Comparison of ENCODE assay signal across 22 mouse cellular contexts in genomic region chr1:35717166-35717565, GRCm38 (mm10).
DNase-seq lines count a peak whose midpoint lies in the region; ATAC-seq and TF ChIP-seq lines count a peak whose summit lies in the region.
"Had no signal": no experiment of that assay in that cellular context is flagged by ENCODE, and none has a peak within 500 bp of the region (broad histone marks: within the 10 kb centered on the region; RNA-seq: fewer than 3 reads in every experiment).

No protein-coding gene starts in this region.

- H3K27ac ChIP-seq in intestine, embryonic 15.5 days = no peak overlapping the region
- H3K27ac ChIP-seq in intestine, postnatal 0 days (ENCODE audit: low read depth, low read length) = no peak overlapping the region
- H3K27ac ChIP-seq: embryonic facial prominence, embryonic 10.5 days; embryonic facial prominence, embryonic 13.5 days; forebrain, embryonic 10.5 days; gastrocnemius, adult 2 months; hindbrain, embryonic 12.5 days; hindbrain, embryonic 15.5 days had no signal

- DNase-seq in adrenal gland, adult (ENCODE audit: inconsistent age in 2 of 2, low spot score in 1 of 2) = peak; percentile 47 to 81
- DNase-seq in adrenal gland, postnatal 25 days = no peak
- peak; percentile 35 to 37 for DNase-seq in adrenal gland, postnatal 36 days
- DNase-seq in embryo, embryonic 9.5 days (ENCODE audit: extremely low spot score) = no peak
- DNase-seq in cerebellum, adult 11-12 months = no peak
- DNase-seq: cerebellum, adult 2 months; cerebellum, adult 9-11 months; cerebellum, postnatal 25 days; forebrain, postnatal 0 days; gastrocnemius, adult 2 months; gastrocnemius, postnatal 14 days; heart, adult 11 months had no signal

- no peaks in the 10 kb centered on the region for H3K4me1 ChIP-seq in intestine, embryonic 15.5 days (replicated peaks)
- H3K4me1 ChIP-seq in intestine, postnatal 0 days (replicated peaks; ENCODE audit: control insufficient read depth, insufficient read depth, low read length) = no peaks in the 10 kb centered on the region
- H3K4me1 ChIP-seq: embryonic facial prominence, embryonic 10.5 days; forebrain, embryonic 10.5 days; hindbrain, embryonic 12.5 days; hindbrain, embryonic 15.5 days had no signal

- no peaks in the 10 kb centered on the region for H3K27me3 ChIP-seq in intestine, embryonic 15.5 days (replicated peaks)
- H3K27me3 ChIP-seq in intestine, postnatal 0 days (replicated peaks; ENCODE audit: control insufficient read depth, insufficient read depth, low read length) = no peaks in the 10 kb centered on the region
- H3K27me3 ChIP-seq: embryonic facial prominence, embryonic 13.5 days; hindbrain, embryonic 12.5 days; hindbrain, embryonic 15.5 days; Patski had no signal

- ATAC-seq in intestine, embryonic 15.5 days = 0 out of 2 replicates have a peak, but pooled peaks have one; percentile 19
- ATAC-seq in intestine, postnatal 0 days = no peak
- ATAC-seq: forebrain, embryonic 14.5 days; forebrain, postnatal 0 days; Patski had no signal

- H3K4me2 ChIP-seq in intestine, embryonic 15.5 days (replicated peaks) = no peak overlapping the region
- H3K4me2 ChIP-seq in intestine, postnatal 0 days (replicated peaks; ENCODE audit: low read depth) = no peak overlapping the region
- H3K4me2 ChIP-seq: embryonic facial prominence, embryonic 13.5 days; heart, embryonic 11.5 days; hindbrain, embryonic 12.5 days; hindbrain, embryonic 15.5 days had no signal

- H3K9me3 ChIP-seq in intestine, embryonic 15.5 days = no peaks in the 10 kb centered on the region
- H3K9me3 ChIP-seq in intestine, postnatal 0 days (ENCODE audit: control insufficient read depth) = no peaks in the 10 kb centered on the region
- H3K9me3 ChIP-seq: embryonic facial prominence, embryonic 10.5 days; embryonic facial prominence, embryonic 13.5 days; forebrain, embryonic 10.5 days; hindbrain, embryonic 12.5 days; hindbrain, embryonic 15.5 days had no signal

- H3K4me3 ChIP-seq in intestine, embryonic 15.5 days (replicated peaks) = no peak overlapping the region
- no peak overlapping the region for H3K4me3 ChIP-seq in intestine, postnatal 0 days (ENCODE audit: low read depth, low read length)
- H3K4me3 ChIP-seq: embryonic facial prominence, embryonic 10.5 days; embryonic facial prominence, embryonic 13.5 days; forebrain, embryonic 10.5 days; gastrocnemius, adult 2 months; hindbrain, embryonic 12.5 days; hindbrain, embryonic 15.5 days had no signal

- no peak for TF ChIP-seq CTCF in intestine, postnatal 0 days (IDR thresholded peaks at IDR 0.05; ENCODE audit: low read depth)

- whole genome bisulfite sequencing in intestine, embryonic 15.5 days = 86% methylated on average over 2 of the region's 2 CpGs
- 79% methylated on average over 2 of the region's 2 CpGs for WGBS in intestine, postnatal 0 days

- H3K9ac ChIP-seq in intestine, embryonic 15.5 days = no peak overlapping the region
- H3K9ac ChIP-seq in intestine, postnatal 0 days (ENCODE audit: low read depth, low read length) = no peak overlapping the region
- H3K9ac ChIP-seq: embryonic facial prominence, embryonic 13.5 days; forebrain, postnatal 0 days; hindbrain, embryonic 12.5 days; hindbrain, embryonic 15.5 days had no signal

- H3K36me3 ChIP-seq in intestine, embryonic 15.5 days = no peaks in the 10 kb centered on the region
- H3K36me3 ChIP-seq in intestine, postnatal 0 days (ENCODE audit: control insufficient read depth, insufficient read depth) = no peaks in the 10 kb centered on the region
- H3K36me3 ChIP-seq: embryonic facial prominence, embryonic 10.5 days; embryonic facial prominence, embryonic 13.5 days; forebrain, embryonic 10.5 days; hindbrain, embryonic 12.5 days; hindbrain, embryonic 15.5 days had no signal

Comparison
In these comparisons a context has a peak if more than half of its experiments do, and no peak if none do; other contexts are left out.
1. DNase-seq: peak in adrenal gland, adult (2 of 2) and adrenal gland, postnatal 36 days (2 of 2); none in adrenal gland, postnatal 25 days (single experiment), embryo, embryonic 9.5 days (single experiment) and cerebellum, adult 11-12 months (single experiment).